Mouse (Mus musculus) forebrain, embryonic 16.5 days (tissue): ENCODE measurements around the gene Spryd4. TPM values are rescaled to one million over a fixed set of nuclear protein-coding genes. Genes with fewer than 3 reads are reported as not detected.

Experiments used
- ATAC-seq: fragments of 200-750 bp; cut with Nextera tagmentation; 2 replicates; pipeline ENCODE4 v1.8.0; 2017; ENCODE audit warnings: mild to moderate bottlenecking, moderate library complexity
- H3K27ac ChIP-seq: fragments of 300-500 bp; sonication (generic); 2 replicates; pipeline ENCODE4 v1.5.1; 2014; ENCODE audit warnings: low read length, control low read depth
- H3K27me3 ChIP-seq: fragments of 300-500 bp; sonication (generic); replicated peaks from 2 replicates; pipeline ENCODE4 v1.6.1; 2014; ENCODE audit warnings: low read length; ENCODE audit not compliant: control insufficient read depth, insufficient read depth
- H3K36me3 ChIP-seq: fragments of 300-500 bp; sonication (generic); 2 replicates; pipeline ENCODE4 v1.6.1; 2014; ENCODE audit not compliant: control insufficient read depth, insufficient read depth
- H3K4me1 ChIP-seq: fragments of 300-500 bp; sonication (generic); replicated peaks from 2 replicates; pipeline ENCODE4 v1.6.1; 2014; ENCODE audit warnings: low read length; ENCODE audit not compliant: control insufficient read depth, insufficient read depth
- H3K4me2 ChIP-seq: fragments of 300-500 bp; sonication (generic); 2 replicates; pipeline ENCODE4 v1.6.1; 2014; ENCODE audit warnings: mild to moderate bottlenecking, low read length, control low read depth
- H3K4me3 ChIP-seq: fragments of 300-500 bp; sonication (generic); replicated peaks from 2 replicates; pipeline ENCODE4 v1.5.1; 2014; ENCODE audit warnings: mild to moderate bottlenecking, low read length, control low read depth
- H3K9ac ChIP-seq: fragments of 300-500 bp; sonication (generic); replicated peaks from 2 replicates; pipeline ENCODE4 v1.6.1; 2014; ENCODE audit warnings: low read depth, low read length, control low read depth
- H3K9me3 ChIP-seq: fragments of 300-500 bp; sonication (generic); 2 replicates; pipeline ENCODE4 v1.6.1; 2016; ENCODE audit warnings: low read length; ENCODE audit not compliant: control insufficient read depth
- WGBS: fragments of 180-500 bp; shearing (Covaris S2); extraction: QIAGEN DNeasy Blood & Tissue Kit; methylation state at CpG from one replicate; pipeline ENCODE4 v1.1.7; 2014; 5-methylcytosine and 5-hydroxymethylcytosine counted together
- polyA plus RNA-seq: library from polyadenylated mRNA; unstranded; fragments of >200 nt; fragmentation: Nextera tagmentation; extraction: Ambion mirVana; gene quantifications from 2 replicates; pipeline ENCODE4 v1.2.1, GENCODE M21; 2015

Gene Spryd4
- polyA plus RNA-seq, 1 experiment from 2014 or later = 16.6 TPM

DNA sequence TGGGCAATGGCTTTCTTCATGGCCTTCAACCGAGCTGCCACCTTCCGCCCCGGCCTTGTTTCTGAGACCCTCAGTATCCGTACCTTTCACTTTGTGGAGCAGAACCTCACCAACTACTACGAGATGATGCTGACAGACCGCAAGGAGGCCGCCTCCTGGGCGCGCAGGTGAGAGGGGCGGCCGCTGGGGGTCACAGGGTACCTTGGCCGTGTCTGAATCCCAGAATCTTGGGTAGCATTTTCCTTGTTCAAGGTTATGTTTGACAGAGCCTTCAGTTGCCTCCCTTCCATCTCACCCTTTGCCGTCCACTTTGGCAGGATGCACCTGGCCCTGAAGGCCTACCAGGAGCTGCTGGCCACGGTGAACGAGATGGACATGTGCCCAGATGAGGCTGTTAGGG lies 32.5 kb upstream of the Spryd4 start:
- WGBS = 94% methylated on average over 15 of the region's 15 CpGs
- no peak overlapping the region for H3K9ac ChIP-seq
- H3K27ac ChIP-seq = no peak overlapping the region
- ATAC-seq = no peak
- no peak overlapping the region for H3K4me3 ChIP-seq
- no peaks in the 10 kb centered on the region for H3K27me3 ChIP-seq
- H3K36me3 ChIP-seq = peaks cover 5% of the 10 kb centered on the region; the same call in 1 of the 2 replicates
- no peaks in the 10 kb centered on the region for H3K9me3 ChIP-seq
- no peaks in the 10 kb centered on the region for H3K4me1 ChIP-seq
- H3K4me2 ChIP-seq = no peak overlapping the region

- no peak overlapping the region for H3K4me2 ChIP-seq
- 95% methylated on average over 8 of the region's 8 CpGs for WGBS
- no peaks in the 10 kb centered on the region for H3K4me1 ChIP-seq
- no peaks in the 10 kb centered on the region for H3K27me3 ChIP-seq
- no peaks in the 10 kb centered on the region for H3K9me3 ChIP-seq
- no peak overlapping the region for H3K4me3 ChIP-seq
- peaks cover 4% of the 10 kb centered on the region; the same call in 1 of the 2 replicates for H3K36me3 ChIP-seq
- no peak for ATAC-seq
- no peak overlapping the region for H3K9ac ChIP-seq
- H3K27ac ChIP-seq = no peak overlapping the region
Measured at GRCm38 (mm10) chr10:128243252-128243651, 31.6 kb upstream of the Spryd4 start.

DNA sequence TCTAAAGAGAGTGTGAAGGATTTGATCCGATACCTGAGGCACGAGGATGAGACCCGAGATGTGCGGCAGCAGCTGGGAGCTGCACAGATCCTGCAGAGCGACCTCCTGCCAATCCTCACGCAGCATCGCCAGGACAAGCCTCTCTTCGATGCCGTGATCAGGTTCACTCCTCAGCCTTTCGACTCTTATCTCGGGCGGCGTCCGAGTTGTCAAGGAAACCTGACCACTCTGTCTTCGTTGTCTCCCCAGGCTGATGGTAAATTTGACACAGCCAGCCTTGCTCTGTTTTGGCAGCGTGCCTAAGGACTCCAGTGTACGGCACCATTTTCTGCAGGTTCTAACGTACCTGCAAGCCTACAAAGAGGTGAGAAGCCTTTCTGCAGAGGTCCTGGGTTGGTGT lies 28.5 kb upstream of the Spryd4 start:
- H3K27me3 ChIP-seq = no peaks in the 10 kb centered on the region
- WGBS = 91% methylated on average over 18 of the region's 18 CpGs
- ATAC-seq = no peak

GRCm38 (mm10) chr10:128239140-128239539 lies 27.5 kb upstream of the Spryd4 start:
- Histone ChIP-seq H3K27ac (no peak overlapping the region), H3K4me3 (no peak overlapping the region), H3K4me2 (no peak overlapping the region), H3K27me3 (no peaks in the 10 kb centered on the region), H3K9ac (no peak overlapping the region), H3K9me3 (no peaks in the 10 kb centered on the region), H3K4me1 (peaks cover 4% of the 10 kb centered on the region; the same call in 1 of the 2 replicates), H3K36me3 (0 out of 2 replicates have a peak, but pooled peaks cover 2% of the 10 kb centered on the region)
- WGBS = 94% methylated on average over 4 of the region's 4 CpGs
- ATAC-seq = no peak

More for the DNA sequence above, 28.5 kb upstream of the Spryd4 start:
- no peak overlapping the region for H3K27ac ChIP-seq
- no peaks in the 10 kb centered on the region for H3K9me3 ChIP-seq
- no peak overlapping the region for H3K4me3 ChIP-seq
- peaks cover 4% of the 10 kb centered on the region; the same call in 1 of the 2 replicates for H3K4me1 ChIP-seq
- H3K4me2 ChIP-seq = no peak overlapping the region
- H3K9ac ChIP-seq = no peak overlapping the region
- H3K36me3 ChIP-seq = 0 out of 2 replicates have a peak, but pooled peaks cover 2% of the 10 kb centered on the region

- Histone ChIP-seq H3K9ac (no peak overlapping the region), H3K4me1 (peaks cover 5% of the 10 kb centered on the region; the same call in 1 of the 2 replicates), H3K9me3 (no peaks in the 10 kb centered on the region), H3K27me3 (no peaks in the 10 kb centered on the region), H3K4me2 (no peak overlapping the region), H3K4me3 (no peak overlapping the region), H3K36me3 (0 out of 2 replicates have a peak, but pooled peaks cover 2% of the 10 kb centered on the region), H3K27ac (no peak overlapping the region)
- ATAC-seq = no peak
- WGBS = 61% methylated on average over 15 of the region's 15 CpGs
Measured at GRCm38 (mm10) chr10:128237807-128238480, 26.3 kb upstream of the Spryd4 start.

GRCm38 (mm10) chr10:128236321-128236720 lies 24.7 kb upstream of the Spryd4 start:
- peaks cover 7% of the 10 kb centered on the region for H3K4me1 ChIP-seq
- 0 out of 2 replicates have a peak, but pooled peaks cover 2% of the 10 kb centered on the region for H3K36me3 ChIP-seq
- H3K9me3 ChIP-seq = no peaks in the 10 kb centered on the region
- H3K9ac ChIP-seq = no peak overlapping the region
- no peak overlapping the region for H3K4me2 ChIP-seq
- H3K27ac ChIP-seq = no peak overlapping the region
- H3K27me3 ChIP-seq = no peaks in the 10 kb centered on the region
- H3K4me3 ChIP-seq = no peak overlapping the region
- no peak for ATAC-seq
- 35% methylated on average over 4 of the region's 4 CpGs for WGBS

GRCm38 (mm10) chr10:128232420-128232985 lies 20.9 kb upstream of the Spryd4 start:
- Histone ChIP-seq H3K27me3 (no peaks in the 10 kb centered on the region), H3K9me3 (no peaks in the 10 kb centered on the region), H3K4me3 (peak overlapping the region; percentile 79), H3K9ac (peak overlapping the region; percentile 80), H3K27ac (peak overlapping the region; percentile 94), H3K4me1 (peaks cover 7% of the 10 kb centered on the region), H3K36me3 (no peaks in the 10 kb centered on the region), H3K4me2 (peak overlapping the region; percentile 65)
- 0% methylated on average over 14 of the region's 14 CpGs for WGBS
- peak; percentile 26 for ATAC-seq

DNA sequence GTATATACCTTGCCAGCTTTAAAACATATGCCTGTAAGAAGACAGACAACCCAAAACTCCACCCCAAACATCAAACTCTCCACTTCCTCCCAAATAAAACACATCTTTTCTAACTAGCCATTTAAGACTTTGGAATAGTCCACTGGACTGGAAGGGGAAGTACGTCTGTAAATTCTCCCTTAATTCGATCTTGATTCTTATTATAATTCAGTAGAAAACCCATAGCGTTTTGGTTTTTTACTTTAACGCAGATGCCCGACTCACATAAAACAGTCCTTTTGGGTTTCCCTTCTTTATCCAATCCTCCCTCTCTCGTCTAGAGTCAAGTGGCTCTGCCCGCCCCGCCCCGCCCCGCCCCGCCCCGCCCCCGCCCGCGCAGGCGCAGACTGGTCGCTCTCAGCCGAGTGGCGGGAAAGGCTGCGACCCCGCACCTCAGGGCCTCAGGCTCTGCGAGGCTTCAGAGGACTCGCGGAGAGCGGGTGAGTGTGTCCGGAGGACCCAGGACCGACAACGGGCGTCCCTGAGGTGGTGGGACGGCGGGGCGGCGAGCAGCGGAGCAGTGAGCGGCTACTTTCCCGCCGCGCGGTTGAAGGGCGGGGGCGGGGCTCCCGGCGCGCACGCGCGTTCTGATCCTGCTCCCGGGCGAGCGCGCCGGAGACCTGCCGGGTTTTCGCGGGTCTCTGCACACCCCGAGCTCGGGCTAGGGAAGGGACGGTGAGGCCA lies 20.3 kb upstream of the Spryd4 start, which contains the start of gene Timeless:
TSS of gene Timeless (plus strand) at position 369 of the 723 bp plus-strand sequence.
- Histone ChIP-seq H3K4me2 (peak within 1 kb of the TSS; percentile 65), H3K9ac (peak within 1 kb of the TSS; percentile 80), H3K4me3 (peak within 1 kb of the TSS; percentile 79), H3K36me3 (no peaks in the 10 kb centered on the region), H3K27ac (peak within 1 kb of the TSS; percentile 94), H3K9me3 (no peaks in the 10 kb centered on the region), H3K4me1 (peaks cover 7% of the 10 kb centered on the region), H3K27me3 (no peaks in the 10 kb centered on the region)
- WGBS = under 1% methylated on average over 58 of the region's 58 CpGs
- ATAC-seq = peak; percentile 91

DNA sequence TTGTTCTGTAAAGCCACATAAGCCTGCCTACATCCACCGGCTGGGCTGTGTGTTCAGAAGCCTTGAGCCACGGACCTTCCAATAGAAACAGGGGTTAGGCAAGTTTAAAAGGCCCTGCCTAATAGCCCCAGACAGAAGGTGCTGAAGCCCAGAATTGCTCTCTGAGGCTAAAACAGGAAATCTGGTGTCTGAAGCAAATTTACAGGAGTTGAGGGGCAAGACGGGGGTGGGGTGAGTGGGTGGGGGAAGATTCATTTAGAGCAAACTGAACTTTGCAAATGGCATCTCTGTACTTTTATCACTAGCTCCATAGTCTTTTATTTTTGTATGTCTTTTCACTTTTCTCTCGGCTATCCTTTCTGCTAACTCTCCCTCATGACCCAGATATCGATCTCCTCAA lies 19.5 kb upstream of the Spryd4 start:
- Histone ChIP-seq H3K27ac (no peak overlapping the region), H3K9ac (no peak overlapping the region), H3K36me3 (no peaks in the 10 kb centered on the region)

More for the DNA sequence above, 19.5 kb upstream of the Spryd4 start:
- peak overlapping the region; percentile 79 for H3K4me3 ChIP-seq
- H3K27me3 ChIP-seq = no peaks in the 10 kb centered on the region
- peaks cover 7% of the 10 kb centered on the region for H3K4me1 ChIP-seq
- 13% methylated on average over 5 of the region's 5 CpGs for WGBS
- no peak for ATAC-seq
- peak overlapping the region; percentile 65 for H3K4me2 ChIP-seq
- H3K9me3 ChIP-seq = no peaks in the 10 kb centered on the region
